Mouse (Mus musculus) ES-E14 (cell line): Measurements from ENCODE around the gene Edrf1. TPM values are rescaled to one million over a fixed set of nuclear protein-coding genes. Genes with fewer than 3 reads are reported as not detected.

Experiments used
- DNase-seq: peaks from one replicate; pipeline ENCODE4 v3.0.0-alpha.2; 2013; ENCODE audit warnings: low read depth, low spot score
- H3K27ac ChIP-seq: 2 replicates; pipeline ENCODE4 v1.5.1; 2012; ENCODE audit warnings: low read depth, mild to moderate bottlenecking, low read length, moderate library complexity, mixed read lengths; ENCODE audit not compliant: poor library complexity, insufficient read depth, severe bottlenecking
- H3K36me3 ChIP-seq: 2 replicates; pipeline ENCODE4 v1.6.1; 2012; ENCODE audit warnings: mild to moderate bottlenecking, low read length, moderate library complexity, mixed read lengths; ENCODE audit not compliant: control insufficient read depth, poor library complexity, insufficient read depth, severe bottlenecking
- H3K4me1 ChIP-seq, 2 experiments: fragments of 150-350 bp in 1 of 2; sonication (generic) in 1 of 2; 2 replicates each; pipeline ENCODE4 v1.6.1; 2012; ENCODE audit warnings: low read length in 2 of 2, mild to moderate bottlenecking in 1 of 2, mixed read lengths in 1 of 2; ENCODE audit not compliant: control insufficient read depth in 2 of 2, insufficient read depth in 2 of 2, poor library complexity in 1 of 2
- H3K4me3 ChIP-seq, 2 experiments: fragments of 150-350 bp in 1 of 2; sonication (generic) in 1 of 2; 2 replicates each; pipeline ENCODE4 v1.5.1; 2012; ENCODE audit warnings: low read length in 2 of 2, low read depth in 1 of 2, mild to moderate bottlenecking in 1 of 2, mixed read lengths in 1 of 2; ENCODE audit not compliant: insufficient read depth in 1 of 2, poor library complexity in 1 of 2, severe bottlenecking in 1 of 2
- H3K9ac ChIP-seq: 2 replicates; pipeline ENCODE4 v1.6.1; 2012; ENCODE audit warnings: low read depth, mild to moderate bottlenecking, low read length, mixed read lengths; ENCODE audit not compliant: poor library complexity, insufficient read depth, severe bottlenecking
- H3K9me3 ChIP-seq: fragments of 150-350 bp; sonication (generic); 2 replicates; pipeline ENCODE4 v1.6.1; 2012; ENCODE audit warnings: low read depth, mild to moderate bottlenecking, low read length; ENCODE audit not compliant: control insufficient read depth, insufficient read depth
- CHD2 ChIP-seq: IDR thresholded peaks from 2 replicates; pipeline ENCODE4 v1.6.1; 2014; ENCODE audit warnings: mild to moderate bottlenecking, low read depth, low read length, inconsistent platforms
- HCFC1 ChIP-seq: IDR thresholded peaks from 2 replicates; pipeline ENCODE4 v1.6.1; 2012; ENCODE audit warnings: low read length, inconsistent platforms, borderline replicate concordance; ENCODE audit not compliant: insufficient read depth
- MAFK ChIP-seq: IDR thresholded peaks from 2 replicates; pipeline ENCODE4 v1.6.1; 2014; ENCODE audit warnings: mild to moderate bottlenecking, low read depth, low read length, inconsistent platforms; ENCODE audit not compliant: insufficient read depth
- ZC3H11A ChIP-seq: IDR thresholded peaks from 2 replicates; pipeline ENCODE4 v1.6.1; 2012; ENCODE audit warnings: low read depth, mild to moderate bottlenecking, inconsistent platforms, low read length, borderline replicate concordance
- ZNF384 ChIP-seq: IDR thresholded peaks from 2 replicates; pipeline ENCODE4 v1.6.1; 2012; ENCODE audit warnings: low read depth, low read length, inconsistent platforms
- in situ Hi-C, 2 experiments: fragments of 600-800 bp; cut with MboI; formaldehyde crosslinking; loops; one replicate each; pipeline ENCODE4 v1.15.1; 2025; ENCODE audit warnings: low sequenced_read_pairs in 2 of 2, inconsistent platforms in 1 of 2; ENCODE audit not compliant: unreplicated experiment in 2 of 2
- total RNA-seq: library from RNA; depleted of rRNA; stranded (reverse); fragments of 300-350 nt; gene quantifications from 2 replicates; pipeline ENCODE4 v1.2.3, GENCODE M21; 2012

Edrf1 gene
- total RNA-seq, 1 experiment: 35.7 TPM

DNA sequence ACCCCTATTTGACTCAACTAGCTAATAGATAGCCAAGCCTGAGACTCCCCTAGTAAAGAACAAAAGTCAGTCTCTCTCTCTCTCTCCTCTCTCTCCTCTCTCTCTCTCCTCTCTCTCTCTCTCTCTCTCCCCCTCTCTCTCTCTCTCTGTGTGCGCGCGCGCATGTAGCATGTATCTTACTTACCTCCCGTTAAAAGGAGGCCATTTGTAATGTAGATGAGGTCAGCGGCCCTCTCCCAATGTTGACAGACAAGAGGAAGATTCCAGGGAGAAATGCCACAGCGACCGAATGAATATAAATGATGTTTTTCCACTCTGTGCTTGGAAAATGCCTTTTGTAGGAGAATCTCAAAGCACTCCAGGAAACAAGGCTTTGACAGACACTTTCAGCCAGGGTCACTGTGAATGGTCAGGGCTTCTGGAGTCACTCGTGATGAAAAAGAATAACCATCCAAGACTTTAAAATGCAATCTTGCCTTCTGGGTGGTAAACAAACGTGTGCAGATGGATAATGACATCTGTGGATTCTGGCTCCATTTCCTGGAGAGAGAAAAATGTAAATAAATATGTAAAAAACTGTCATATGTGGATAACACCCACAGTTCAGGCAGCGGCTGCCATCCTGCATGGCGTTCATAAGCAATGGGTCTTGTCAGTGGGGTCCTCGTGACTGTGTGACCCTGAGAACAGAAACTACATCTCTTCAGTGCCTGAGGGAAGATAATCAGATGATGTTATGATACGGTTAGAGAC is 10.0 kb upstream of the Edrf1 start:
- no peak overlapping the region for H3K27ac ChIP-seq
- DNase-seq: no peak
- TF ChIP-seq MAFK (no peak), CHD2 (no peak), ZNF384 (no peak), ZC3H11A (no peak), HCFC1 (no peak)
- no peak overlapping the region for H3K9ac ChIP-seq
- no peaks in the 10 kb centered on the region; a peak in 1 of 4 replicates for H3K4me1 ChIP-seq
- in situ Hi-C loops: no loop called here
- H3K4me3 ChIP-seq: no peak overlapping the region
- H3K36me3 ChIP-seq: no peaks in the 10 kb centered on the region
- no peaks in the 10 kb centered on the region for H3K9me3 ChIP-seq

DNA sequence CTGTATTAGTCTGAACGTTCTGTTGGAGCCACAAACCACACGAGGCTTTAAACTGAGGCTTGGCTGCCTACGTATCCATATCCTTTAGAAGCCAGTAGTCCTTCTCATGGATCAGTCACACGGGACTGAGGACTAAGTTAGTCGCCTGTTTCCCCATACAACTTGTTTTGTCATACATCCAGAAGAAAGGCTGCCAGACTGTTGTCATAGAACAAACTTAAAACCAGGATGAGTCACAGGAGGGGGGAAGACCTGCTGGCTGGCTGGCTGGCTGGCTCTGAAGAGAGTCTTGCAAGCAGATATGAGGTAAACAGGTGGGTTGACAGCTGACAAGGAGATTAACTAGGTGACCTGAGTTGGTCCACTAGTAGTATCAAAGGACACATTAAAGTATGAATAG is 6.5 kb upstream of the Edrf1 start:
- in situ Hi-C loops: no loop called here
- H3K9ac ChIP-seq: no peak overlapping the region

GRCm38 (mm10) chr7:133632476-133632875 is 4.9 kb upstream of the Edrf1 start:
- in situ Hi-C loops: no loop called here
- TF ChIP-seq ZC3H11A: 0 out of 2 replicates have a peak, but pooled peaks have one; percentile 26
- no peak for TF ChIP-seq ZNF384
- no peak overlapping the region for H3K9ac ChIP-seq
- DNase-seq: peak; percentile 62
- H3K4me3 ChIP-seq: no peak overlapping the region
- H3K27ac ChIP-seq: no peak overlapping the region
- H3K4me1 ChIP-seq: peaks cover 0 to 2% of the 10 kb centered on the region in 2 experiments; a peak in 2 of 4 replicates
- no peaks in the 10 kb centered on the region for H3K36me3 ChIP-seq
- H3K9me3 ChIP-seq: no peaks in the 10 kb centered on the region

More for the DNA sequence above, 6.5 kb upstream of the Edrf1 start:
- no peak for DNase-seq
- Histone ChIP-seq H3K4me1 (peaks cover 0 to 2% of the 10 kb centered on the region in 2 experiments; a peak in 2 of 4 replicates), H3K4me3 (no peak overlapping the region), H3K27ac (no peak overlapping the region), H3K36me3 (no peaks in the 10 kb centered on the region), H3K9me3 (no peaks in the 10 kb centered on the region)
- TF ChIP-seq ZNF384 (no peak), ZC3H11A (no peak)

DNA sequence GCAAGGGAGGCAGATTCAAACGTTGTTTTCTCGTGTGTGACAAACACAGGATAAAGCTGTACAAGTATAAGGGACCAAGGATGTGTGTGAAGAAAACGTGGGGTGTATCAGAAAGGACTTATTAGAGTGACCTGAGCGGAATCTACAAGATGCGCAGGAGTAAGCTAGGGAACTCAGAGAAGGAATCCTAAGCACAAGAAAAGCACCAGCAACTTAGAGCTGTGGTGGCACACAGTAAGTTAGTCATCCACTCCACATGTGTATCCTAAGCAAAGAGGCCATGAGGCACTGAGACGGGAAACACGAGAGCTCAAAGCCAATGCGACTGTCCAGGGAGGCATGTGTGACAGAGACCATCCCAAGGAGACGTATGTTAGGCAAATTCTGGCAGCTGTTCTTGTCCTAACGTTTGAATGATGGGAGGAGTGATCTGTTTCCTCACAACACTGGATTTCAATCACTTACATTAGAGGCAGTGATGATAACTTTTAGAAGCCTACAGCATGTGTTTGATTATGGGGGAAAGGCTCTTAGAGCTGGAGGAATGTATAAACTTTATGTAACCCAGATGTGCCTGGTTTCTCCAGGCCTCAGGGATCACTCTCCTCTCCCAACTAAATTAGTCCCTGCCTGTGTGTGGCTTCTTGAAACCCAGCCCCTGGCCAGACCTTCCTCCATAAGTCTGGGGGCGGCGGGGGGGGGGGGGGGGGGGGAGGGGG is 2.3 kb upstream of the Edrf1 start:
- peaks cover 0 to 4% of the 10 kb centered on the region in 2 experiments; a peak in 2 of 4 replicates for H3K4me1 ChIP-seq
- no peak overlapping the region for H3K9ac ChIP-seq
- no peak for DNase-seq
- peaks cover 2% of the 10 kb centered on the region; the same call in 1 of the 2 replicates for H3K36me3 ChIP-seq
- in situ Hi-C loops: no loop called here
- no peak overlapping the region for H3K27ac ChIP-seq
- TF ChIP-seq HCFC1: no peak
- no peak for TF ChIP-seq CHD2
- no peak for TF ChIP-seq ZC3H11A
- TF ChIP-seq ZNF384: no peak
- no peak for TF ChIP-seq MAFK
- no peak overlapping the region for H3K4me3 ChIP-seq
- no peaks in the 10 kb centered on the region for H3K9me3 ChIP-seq
